Mouse (Mus musculus) limb, embryonic 12.5 days (tissue): ENCODE measurements around the gene Ina. TPM values are rescaled to one million over a fixed set of nuclear protein-coding genes. Genes with fewer than 3 reads are reported as not detected.

Experiments used
- ATAC-seq: fragments of 200-750 bp; cut with Nextera tagmentation; 2 replicates; pipeline ENCODE4 v1.8.0; 2017; ENCODE audit warnings: low read depth, moderate TSS enrichment; ENCODE audit not compliant: insufficient number of reproducible peaks, insufficient read depth, low FRiP score, low TSS enrichment
- H3K27ac ChIP-seq: fragments of 300-500 bp; sonication (generic); 2 replicates; pipeline ENCODE4 v1.5.1; 2016; ENCODE audit warnings: mild to moderate bottlenecking, moderate library complexity
- H3K27me3 ChIP-seq: fragments of 300-500 bp; sonication (generic); 2 replicates; pipeline ENCODE4 v1.6.1; 2016; ENCODE audit warnings: mild to moderate bottlenecking, moderate library complexity
- H3K36me3 ChIP-seq: fragments of 300-500 bp; sonication (generic); 2 replicates; pipeline ENCODE4 v1.6.1; 2016; ENCODE audit warnings: mild to moderate bottlenecking, moderate library complexity
- H3K4me1 ChIP-seq: fragments of 300-500 bp; sonication (generic); replicated peaks from 2 replicates; pipeline ENCODE4 v1.6.1; 2016
- H3K4me2 ChIP-seq: fragments of 300-500 bp; sonication (generic); 2 replicates; pipeline ENCODE4 v1.6.1; 2016; ENCODE audit warnings: mild to moderate bottlenecking, moderate library complexity
- H3K4me3 ChIP-seq: fragments of 300-500 bp; sonication (generic); replicated peaks from 2 replicates; pipeline ENCODE4 v1.5.1; 2016; ENCODE audit warnings: mild to moderate bottlenecking
- H3K9ac ChIP-seq: fragments of 300-500 bp; sonication (generic); replicated peaks from 2 replicates; pipeline ENCODE4 v1.6.1; 2016; ENCODE audit warnings: mild to moderate bottlenecking, moderate library complexity
- H3K9me3 ChIP-seq: fragments of 300-500 bp; sonication (generic); 2 replicates; pipeline ENCODE4 v1.6.1; 2016; ENCODE audit warnings: mild to moderate bottlenecking, moderate library complexity
- WGBS: fragments of 180-500 bp; shearing (Covaris S2); methylation state at CpG from one replicate; pipeline ENCODE4 v1.1.7; 2016; 5-methylcytosine and 5-hydroxymethylcytosine counted together
- polyA plus RNA-seq: library from polyadenylated mRNA; unstranded; fragments of >200 nt; fragmentation: Nextera tagmentation; extraction: Ambion mirVana; gene quantifications from 2 replicates; pipeline ENCODE4 v1.2.1, GENCODE M21; 2016

Gene Ina
- polyA plus RNA-seq, 1 experiment from 2014 or later = 2.2 TPM

GRCm38 (mm10) chr19:47043608-47044007 is 29.1 kb downstream of the Ina start:
- no peaks in the 10 kb centered on the region for H3K4me1 ChIP-seq
- H3K4me2 ChIP-seq = no peak overlapping the region
- H3K36me3 ChIP-seq = peaks cover 75% of the 10 kb centered on the region
- ATAC-seq = no peak
- WGBS = 92% methylated on average over 3 of the region's 3 CpGs
- H3K27me3 ChIP-seq = no peaks in the 10 kb centered on the region
- H3K27ac ChIP-seq = no peak overlapping the region
- H3K4me3 ChIP-seq = no peak overlapping the region
- H3K9me3 ChIP-seq = no peaks in the 10 kb centered on the region
- no peak overlapping the region for H3K9ac ChIP-seq

GRCm38 (mm10) chr19:47046343-47046742 is 31.8 kb downstream of the Ina start:
- Histone ChIP-seq H3K9ac (no peak overlapping the region), H3K4me3 (no peak overlapping the region), H3K9me3 (no peaks in the 10 kb centered on the region), H3K27ac (no peak overlapping the region), H3K4me2 (no peak overlapping the region), H3K36me3 (peaks cover 49% of the 10 kb centered on the region), H3K27me3 (no peaks in the 10 kb centered on the region), H3K4me1 (peaks cover 12% of the 10 kb centered on the region)
- ATAC-seq = no peak
- WGBS = 95% methylated on average over 1 of the region's 1 CpGs

DNA sequence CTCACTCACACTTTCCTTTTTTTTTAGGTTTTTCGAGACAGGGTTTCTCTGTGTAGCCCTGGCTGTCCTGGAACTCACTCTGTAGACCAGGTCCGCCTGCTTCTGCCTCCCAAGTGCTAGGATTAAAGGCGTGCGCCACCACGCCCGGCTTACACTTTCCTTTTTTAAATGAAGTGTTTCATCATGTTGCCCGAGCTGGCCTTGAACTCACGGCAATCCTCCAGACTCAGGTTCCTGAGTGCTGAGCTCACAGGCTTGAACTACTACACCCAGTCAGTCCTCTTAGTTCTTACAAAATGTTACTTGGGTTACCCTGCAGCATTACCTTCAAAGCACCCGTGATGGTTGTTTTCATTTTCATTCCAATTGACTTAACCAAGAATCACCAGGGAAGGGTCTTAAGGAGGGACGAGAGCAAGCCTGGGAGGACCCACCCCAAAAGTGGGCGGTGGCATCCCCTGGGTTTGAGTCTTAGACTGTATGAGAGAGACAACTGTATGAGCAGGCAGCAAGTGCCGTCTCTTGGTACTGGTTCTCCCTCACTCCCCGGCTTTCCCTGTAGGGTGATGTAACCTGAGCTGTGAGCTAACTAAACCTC is 32.8 kb downstream of the Ina start:
- Histone ChIP-seq H3K9ac (no peak overlapping the region), H3K4me1 (peaks cover 12% of the 10 kb centered on the region), H3K36me3 (peaks cover 46% of the 10 kb centered on the region), H3K9me3 (no peaks in the 10 kb centered on the region), H3K4me3 (no peak overlapping the region), H3K27me3 (no peaks in the 10 kb centered on the region), H3K4me2 (no peak overlapping the region), H3K27ac (no peak overlapping the region)
- 85% methylated on average over 13 of the region's 13 CpGs for WGBS
- no peak for ATAC-seq

GRCm38 (mm10) chr19:47049061-47049460 is 34.6 kb downstream of the Ina start:
- Histone ChIP-seq H3K4me1 (peaks cover 12% of the 10 kb centered on the region), H3K9ac (no peak overlapping the region; the same call in 1 of the 2 replicates), H3K27me3 (no peaks in the 10 kb centered on the region), H3K36me3 (peaks cover 36% of the 10 kb centered on the region), H3K4me2 (peak overlapping the region; percentile 82), H3K9me3 (no peaks in the 10 kb centered on the region), H3K4me3 (peak overlapping the region; percentile 80), H3K27ac (no peak overlapping the region)
- ATAC-seq = no peak
- 71% methylated on average over 4 of the region's 4 CpGs for WGBS

GRCm38 (mm10) chr19:47049840-47050239 is 35.3 kb downstream of the Ina start:
- peak overlapping the region; percentile 97; the same call in 1 of the 2 replicates for H3K27ac ChIP-seq
- peaks cover 12% of the 10 kb centered on the region for H3K4me1 ChIP-seq
- no peaks in the 10 kb centered on the region for H3K27me3 ChIP-seq
- no peaks in the 10 kb centered on the region for H3K9me3 ChIP-seq
- 0 out of 2 replicates have a peak, but pooled peaks have one; percentile 45 for ATAC-seq
- peak overlapping the region; percentile 81 for H3K9ac ChIP-seq
- H3K36me3 ChIP-seq = peaks cover 34% of the 10 kb centered on the region
- H3K4me3 ChIP-seq = peak overlapping the region; percentile 80
- 9% methylated on average over 7 of the region's 7 CpGs for WGBS
- H3K4me2 ChIP-seq = peak overlapping the region; percentile 82

DNA sequence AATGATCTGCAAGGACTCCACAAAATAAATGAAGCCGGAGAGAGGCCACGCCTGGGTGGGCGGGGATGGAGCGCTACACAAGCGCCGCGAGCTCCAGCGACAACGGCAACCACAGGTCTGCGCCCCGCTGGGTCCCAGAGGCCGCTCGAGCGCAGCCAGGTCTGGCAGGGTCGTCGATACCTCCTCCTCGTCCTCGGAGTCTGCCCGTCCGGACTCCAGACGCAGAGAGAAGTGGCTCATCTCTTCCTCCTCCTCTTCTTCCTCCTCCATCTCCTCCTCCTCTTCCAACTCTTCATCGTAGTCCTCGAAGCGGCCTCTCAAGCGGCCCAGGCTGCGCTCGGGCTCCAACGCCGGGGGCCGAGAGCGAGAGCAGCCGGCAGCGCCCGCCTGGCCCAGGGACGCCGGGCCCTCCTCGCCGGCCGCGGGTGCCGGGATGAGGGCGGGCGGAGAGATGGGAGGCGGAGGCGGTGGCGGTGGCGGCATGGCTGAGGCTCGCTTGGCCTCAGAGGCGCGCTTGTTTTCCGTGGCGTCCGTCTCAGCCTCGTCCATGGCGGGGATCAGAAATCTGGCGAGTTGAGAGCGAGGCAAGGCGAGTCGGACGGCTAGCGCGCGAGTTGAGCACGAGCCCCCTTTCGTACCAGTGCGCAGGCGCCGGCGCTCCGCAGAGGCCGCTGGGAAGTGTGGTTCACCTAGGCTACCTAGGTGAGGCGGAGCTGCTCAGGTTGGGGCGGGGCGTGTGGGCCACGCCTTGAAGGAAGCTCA is 36.0 kb downstream of the Ina start, which contains the start of gene Pcgf6:
TSS of gene Pcgf6 (minus strand) at position 636 of the 762 bp plus-strand sequence.
- H3K36me3 ChIP-seq = peaks cover 29% of the 10 kb centered on the region
- H3K4me1 ChIP-seq = peaks cover 12% of the 10 kb centered on the region
- peak within 1 kb of the TSS; percentile 80 for H3K4me3 ChIP-seq
- H3K27me3 ChIP-seq = no peaks in the 10 kb centered on the region
- H3K9ac ChIP-seq = peak within 1 kb of the TSS; percentile 81
- no peaks in the 10 kb centered on the region for H3K9me3 ChIP-seq
- H3K4me2 ChIP-seq = peak within 1 kb of the TSS; percentile 82
- WGBS = under 1% methylated on average over 75 of the region's 75 CpGs
- peak within 1 kb of the TSS; percentile 97 for H3K27ac ChIP-seq
- peak; percentile 82 for ATAC-seq

GRCm38 (mm10) chr19:47052927-47053326 is 38.4 kb downstream of the Ina start:
- Histone ChIP-seq H3K4me3 (no peak overlapping the region), H3K9me3 (no peaks in the 10 kb centered on the region), H3K9ac (no peak overlapping the region), H3K4me2 (no peak overlapping the region), H3K36me3 (peaks cover 5% of the 10 kb centered on the region), H3K4me1 (peaks cover 12% of the 10 kb centered on the region), H3K27ac (no peak overlapping the region), H3K27me3 (no peaks in the 10 kb centered on the region)
- ATAC-seq = no peak
- WGBS = 81% methylated on average over 4 of the region's 4 CpGs

- H3K4me3 ChIP-seq = no peak overlapping the region
- WGBS = 77% methylated on average over 4 of the region's 4 CpGs
- H3K9me3 ChIP-seq = no peaks in the 10 kb centered on the region
- ATAC-seq = no peak
- no peaks in the 10 kb centered on the region for H3K27me3 ChIP-seq
- no peak overlapping the region for H3K4me2 ChIP-seq
- peaks cover 12% of the 10 kb centered on the region for H3K4me1 ChIP-seq
- no peak overlapping the region for H3K27ac ChIP-seq
- peaks cover under 1% of the 10 kb centered on the region; the same call in 1 of the 2 replicates for H3K36me3 ChIP-seq
- H3K9ac ChIP-seq = no peak overlapping the region
These were observed 39.0 kb downstream of the Ina start for GRCm38 (mm10) chr19:47053471-47053870.

- ATAC-seq = no peak
- Histone ChIP-seq H3K4me3 (no peak overlapping the region), H3K9me3 (no peaks in the 10 kb centered on the region), H3K36me3 (no peaks in the 10 kb centered on the region), H3K4me2 (no peak overlapping the region), H3K27ac (no peak overlapping the region), H3K9ac (no peak overlapping the region), H3K27me3 (no peaks in the 10 kb centered on the region), H3K4me1 (no peaks in the 10 kb centered on the region)
- 73% methylated on average over 1 of the region's 1 CpGs for WGBS
These were observed 43.2 kb downstream of the Ina start for GRCm38 (mm10) chr19:47057684-47058083.

DNA sequence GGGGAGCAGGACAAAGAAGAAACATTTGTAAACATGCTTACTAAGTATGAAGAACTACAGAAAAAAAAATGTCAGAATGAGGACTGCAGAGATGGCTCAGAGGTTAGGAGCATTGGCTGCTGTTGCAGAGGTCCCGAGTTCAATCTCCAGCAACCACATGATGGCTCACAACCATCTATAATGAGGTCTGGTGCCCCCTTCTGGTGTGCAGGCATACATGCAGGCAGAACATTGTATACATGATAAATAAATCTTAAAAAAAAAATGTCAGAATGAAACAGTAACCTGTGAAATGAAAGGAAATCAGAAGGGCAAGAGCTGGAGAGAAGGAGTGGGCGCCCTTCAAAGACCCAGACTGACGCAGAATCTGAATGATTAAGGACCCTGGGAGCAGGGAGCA is 51.4 kb downstream of the Ina start:
- 92% methylated on average over 3 of the region's 3 CpGs for WGBS
- no peak for ATAC-seq

GRCm38 (mm10) chr19:47067096-47067882 is 52.8 kb downstream of the Ina start, which contains the start of gene Taf5:
Gene Taf5, plus strand, starts transcription at chr19:47067746.
- WGBS = 11% methylated on average over 49 of the region's 49 CpGs
- Histone ChIP-seq H3K4me2 (peak within 1 kb of the TSS; percentile 72), H3K4me1 (peaks cover 9% of the 10 kb centered on the region), H3K4me3 (peak within 1 kb of the TSS; percentile 99), H3K27ac (peak within 1 kb of the TSS; percentile 87), H3K27me3 (no peaks in the 10 kb centered on the region), H3K36me3 (peaks cover 18% of the 10 kb centered on the region), H3K9ac (peak within 1 kb of the TSS; percentile 95), H3K9me3 (no peaks in the 10 kb centered on the region)
- peak; percentile 65 for ATAC-seq

More for the DNA sequence above, 51.4 kb downstream of the Ina start:
- Histone ChIP-seq H3K9me3 (no peaks in the 10 kb centered on the region), H3K36me3 (peaks cover 4% of the 10 kb centered on the region; the same call in 1 of the 2 replicates), H3K4me2 (no peak overlapping the region), H3K4me3 (no peak overlapping the region), H3K9ac (no peak overlapping the region), H3K4me1 (peaks cover 9% of the 10 kb centered on the region), H3K27me3 (no peaks in the 10 kb centered on the region), H3K27ac (no peak overlapping the region)
